Mouse (Mus musculus) bone marrow macrophage, adult 2 months (primary cell): ENCODE data around the gene Nsun7.

ENCODE experiments used
- CTCF ChIP-seq: IDR thresholded peaks from 2 replicates; pipeline ENCODE4 v1.5.1; 2012; ENCODE audit warnings: low read depth, mild to moderate bottlenecking, low read length, moderate library complexity
- POLR2A ChIP-seq: IDR thresholded peaks from 2 replicates; pipeline ENCODE4 v1.6.1; 2012; ENCODE audit warnings: mild to moderate bottlenecking, low read depth, low read length, borderline replicate concordance

- TF ChIP-seq CTCF (no peak), POLR2A (no peak)
Observed at GRCm38 (mm10) chr5:66259000-66259399, 697 bp upstream of the Nsun7 start.
